23 mouse cellular contexts compared by ENCODE assay signal in genomic region chr1:87211431-87211830, GRCm38 (mm10). TPM values are rescaled to one million over a fixed set of nuclear protein-coding genes. Genes with fewer than 3 reads are reported as not detected.
"Had no signal": no experiment of that assay in that cellular context is flagged by ENCODE, and none has a peak within 500 bp of the region (broad histone marks: within the 10 kb centered on the region; RNA-seq: fewer than 3 reads in every experiment).

No protein-coding gene starts in this region.

- H3K9me3 ChIP-seq: midbrain, embryonic 10.5 days; midbrain, embryonic 12.5 days; neural tube, embryonic 12.5 days; stomach, embryonic 15.5 days had no signal

- H3K4me3 ChIP-seq: midbrain, embryonic 10.5 days; midbrain, embryonic 12.5 days; neural tube, embryonic 12.5 days; stomach, embryonic 15.5 days had no signal

- DNase-seq: lung, adult 18-20 months; lung, embryonic 14.5 days; lung, postnatal 10 days; lung, postnatal 4 days; midbrain, embryonic 14.5 days; right cerebral cortex, postnatal 14 days; thymus, adult 2 months; thymus, postnatal 25 days; thymus, postnatal 4 days had no signal

- H3K36me3 ChIP-seq: midbrain, embryonic 10.5 days; midbrain, embryonic 12.5 days; neural tube, embryonic 12.5 days; stomach, embryonic 15.5 days had no signal

- H3K27ac ChIP-seq: midbrain, embryonic 10.5 days; midbrain, embryonic 12.5 days; neural tube, embryonic 12.5 days; stomach, embryonic 15.5 days; stomach, postnatal 0 days had no signal

- H3K9ac ChIP-seq: lung, embryonic 14.5 days; midbrain, embryonic 12.5 days; neural tube, embryonic 12.5 days; stomach, embryonic 15.5 days had no signal

- H3K4me2 ChIP-seq: lung, embryonic 14.5 days; midbrain, embryonic 12.5 days; neural tube, embryonic 12.5 days; stomach, embryonic 15.5 days had no signal

- ATAC-seq: midbrain, embryonic 16.5 days had no signal

RNA-seq across cellular contexts. Expression of gene Chrng, which starts 7.0 kb away (rescaled TPM):
- total RNA-seq: megakaryocyte-erythroid progenitor cell, adult 5-6 weeks; neutrophil, adult 5-6 weeks had no signal
- polyA plus RNA-seq: lung, embryonic 14.5 days; midbrain, embryonic 12.5 days; midbrain, embryonic 14.5 days; midbrain, embryonic 16.5 days; neural tube, embryonic 14.5 days; spleen, adult 2 months; testis, adult 2 months; urinary bladder, adult 2 months had no signal

RNA-seq across cellular contexts. Expression of gene Chrnd, which starts 21.0 kb away (rescaled TPM):
- total RNA-seq: megakaryocyte-erythroid progenitor cell, adult 5-6 weeks; neutrophil, adult 5-6 weeks had no signal
- polyA plus RNA-seq: lung, embryonic 14.5 days; midbrain, embryonic 10.5 days; midbrain, embryonic 12.5 days; midbrain, embryonic 14.5 days; midbrain, embryonic 16.5 days; neural tube, embryonic 14.5 days; spleen, adult 2 months; urinary bladder, adult 2 months had no signal

RNA-seq across cellular contexts. Expression of gene Prss56, which starts 28.3 kb away (rescaled TPM):
- total RNA-seq: megakaryocyte-erythroid progenitor cell, adult 5-6 weeks; neutrophil, adult 5-6 weeks had no signal
- polyA plus RNA-seq: liver, embryonic 16.5 days; lung, embryonic 14.5 days; lung, embryonic 16.5 days; midbrain, embryonic 16.5 days; spleen, adult 2 months; stomach, embryonic 15.5 days; stomach, postnatal 0 days; urinary bladder, adult 2 months had no signal

RNA-seq across cellular contexts. Expression of gene Efhd1, which starts 52.7 kb away (rescaled TPM):
- total RNA-seq: megakaryocyte-erythroid progenitor cell, adult 5-6 weeks; neutrophil, adult 5-6 weeks had no signal
- polyA plus RNA-seq: lung, embryonic 14.5 days had no signal
